16 mouse cellular contexts compared by ENCODE assay signal in genomic region chr8:34377154-34377553, GRCm38 (mm10).
DNase-seq lines count a peak whose midpoint lies in the region; ATAC-seq and TF ChIP-seq lines count a peak whose summit lies in the region.
"Had no signal": no experiment of that assay in that cellular context is flagged by ENCODE, and none has a peak within 500 bp of the region (broad histone marks: within the 10 kb centered on the region; RNA-seq: fewer than 3 reads in every experiment).

No protein-coding gene starts in this region.

- H3K9me3 ChIP-seq in kidney, embryonic 14.5 days (ENCODE audit: control insufficient read depth, low read length), result no peaks in the 10 kb centered on the region
- no peaks in the 10 kb centered on the region for H3K9me3 ChIP-seq in hindbrain, embryonic 14.5 days (ENCODE audit: control insufficient read depth, low read length)
- no peaks in the 10 kb centered on the region for H3K9me3 ChIP-seq in neural tube, embryonic 11.5 days (ENCODE audit: control insufficient read depth, low read length)
- H3K9me3 ChIP-seq in forebrain, embryonic 13.5 days (replicated peaks), result no peaks in the 10 kb centered on the region
- H3K9me3 ChIP-seq: embryonic facial prominence, embryonic 13.5 days had no signal

- no peak for DNase-seq in kidney, adult 8-10 months
- peak; percentile 37 for DNase-seq in Muller cell, postnatal 12 days (ENCODE audit: inconsistent ontology term)
- DNase-seq in hindbrain, embryonic 14.5 days (ENCODE audit: low spot score), result no peak
- DNase-seq in neural tube, embryonic 11.5 days (ENCODE audit: low spot score), result peak; percentile 66
- no peak for DNase-seq in gastrocnemius, postnatal 14 days
- no peak for DNase-seq in layer of hippocampus, adult 2 months (ENCODE audit: low spot score in 2 of 2)
- DNase-seq: cerebellum, adult 9-10 months; gastrocnemius, postnatal 10 days; liver, postnatal 0 days; right cerebral cortex, postnatal 14 days; thymus, adult 2 months had no signal

- TF ChIP-seq CTCF in layer of hippocampus, adult 2 months (conservative IDR thresholded peaks at IDR 0.05), result no peak

- H3K27me3 ChIP-seq in kidney, embryonic 14.5 days (ENCODE audit: control insufficient read depth, insufficient read depth, low read length), result no peaks in the 10 kb centered on the region
- no peaks in the 10 kb centered on the region for H3K27me3 ChIP-seq in hindbrain, embryonic 14.5 days (ENCODE audit: control insufficient read depth, insufficient read depth, low read length)
- H3K27me3 ChIP-seq in neural tube, embryonic 11.5 days (ENCODE audit: control insufficient read depth, insufficient read depth, low read length), result no peaks in the 10 kb centered on the region
- H3K27me3 ChIP-seq in forebrain, embryonic 13.5 days, result no peaks in the 10 kb centered on the region
- H3K27me3 ChIP-seq: embryonic facial prominence, embryonic 13.5 days had no signal

- no peak overlapping the region for H3K4me2 ChIP-seq in kidney, embryonic 14.5 days (replicated peaks; ENCODE audit: low read depth, low read length)
- no peak overlapping the region for H3K4me2 ChIP-seq in hindbrain, embryonic 14.5 days (replicated peaks)
- H3K4me2 ChIP-seq in neural tube, embryonic 11.5 days (ENCODE audit: low read depth), result no peak overlapping the region
- H3K4me2 ChIP-seq in forebrain, embryonic 13.5 days, result no peak overlapping the region
- H3K4me2 ChIP-seq: embryonic facial prominence, embryonic 13.5 days; heart, embryonic 11.5 days had no signal

- intact Hi-C loops in gastrocnemius, postnatal 14 days (cut with DNase I; ENCODE audit: low total_unique reads), result no loop called here

- H3K4me3 ChIP-seq in kidney, embryonic 14.5 days (ENCODE audit: low read length), result no peak overlapping the region
- H3K4me3 ChIP-seq in hindbrain, embryonic 14.5 days (replicated peaks; ENCODE audit: low read length), result no peak overlapping the region
- H3K4me3 ChIP-seq in neural tube, embryonic 11.5 days (ENCODE audit: low read depth, low read length), result no peak overlapping the region
- H3K4me3 ChIP-seq in layer of hippocampus, adult 2 months, result no peak overlapping the region
- H3K4me3 ChIP-seq in forebrain, embryonic 13.5 days, result no peak overlapping the region
- H3K4me3 ChIP-seq: embryonic facial prominence, embryonic 13.5 days had no signal

- no peak overlapping the region for H3K9ac ChIP-seq in kidney, embryonic 14.5 days (ENCODE audit: low read depth, low read length)
- H3K9ac ChIP-seq in hindbrain, embryonic 14.5 days, result no peak overlapping the region
- peak overlapping the region; percentile 5; the same call in 1 of the 2 replicates for H3K9ac ChIP-seq in neural tube, embryonic 11.5 days (ENCODE audit: low read length)
- H3K9ac ChIP-seq in forebrain, embryonic 13.5 days, result no peak overlapping the region
- H3K9ac ChIP-seq: embryonic facial prominence, embryonic 13.5 days; liver, postnatal 0 days had no signal

- ATAC-seq in kidney, embryonic 14.5 days (ENCODE audit: low FRiP score, low TSS enrichment), result peak; percentile 85
- ATAC-seq in hindbrain, embryonic 14.5 days (ENCODE audit: low FRiP score), result peak; percentile 78
- peak; percentile 90 for ATAC-seq in neural tube, embryonic 11.5 days (ENCODE audit: insufficient read depth, low FRiP score, low TSS enrichment)
- no peak for ATAC-seq in forebrain, embryonic 13.5 days
- ATAC-seq: forebrain, embryonic 14.5 days; liver, postnatal 0 days had no signal

- 0 out of 2 replicates have a peak, but pooled peaks cover 4% of the 10 kb centered on the region for H3K4me1 ChIP-seq in kidney, embryonic 14.5 days (ENCODE audit: control insufficient read depth, insufficient read depth, low read length)
- peaks cover 39% of the 10 kb centered on the region for H3K4me1 ChIP-seq in hindbrain, embryonic 14.5 days (replicated peaks; ENCODE audit: control insufficient read depth, insufficient read depth, low read length)
- H3K4me1 ChIP-seq in neural tube, embryonic 11.5 days (ENCODE audit: control insufficient read depth, insufficient read depth, low read length), result peaks cover 9% of the 10 kb centered on the region
- H3K4me1 ChIP-seq in forebrain, embryonic 13.5 days, result peaks cover 19% of the 10 kb centered on the region
- H3K4me1 ChIP-seq: embryonic facial prominence, embryonic 13.5 days had no signal

- no peak overlapping the region for H3K27ac ChIP-seq in kidney, embryonic 14.5 days (ENCODE audit: low read depth, low read length)
- H3K27ac ChIP-seq in hindbrain, embryonic 14.5 days, result peak overlapping the region; percentile 33
- peak overlapping the region; percentile 45; the same call in 1 of the 2 replicates for H3K27ac ChIP-seq in neural tube, embryonic 11.5 days (ENCODE audit: low read depth, low read length)
- no peak overlapping the region for H3K27ac ChIP-seq in layer of hippocampus, adult 2 months
- no peak overlapping the region for H3K27ac ChIP-seq in forebrain, embryonic 13.5 days
- H3K27ac ChIP-seq: embryonic facial prominence, embryonic 13.5 days had no signal

- H3K36me3 ChIP-seq in kidney, embryonic 14.5 days (ENCODE audit: control insufficient read depth, insufficient read depth, low read length), result no peaks in the 10 kb centered on the region
- H3K36me3 ChIP-seq in hindbrain, embryonic 14.5 days (replicated peaks; ENCODE audit: control insufficient read depth, insufficient read depth), result no peaks in the 10 kb centered on the region
- no peaks in the 10 kb centered on the region for H3K36me3 ChIP-seq in neural tube, embryonic 11.5 days (ENCODE audit: control insufficient read depth, insufficient read depth, low read length)
- no peaks in the 10 kb centered on the region for H3K36me3 ChIP-seq in forebrain, embryonic 13.5 days (ENCODE audit: poor library complexity, severe bottlenecking)
- H3K36me3 ChIP-seq: embryonic facial prominence, embryonic 13.5 days had no signal

- WGBS in kidney, embryonic 14.5 days, result 6% methylated on average over 3 of the region's 3 CpGs
- WGBS in hindbrain, embryonic 14.5 days, result 4% methylated on average over 3 of the region's 3 CpGs
- 7% methylated on average over 3 of the region's 3 CpGs for whole genome bisulfite sequencing in neural tube, embryonic 11.5 days
- WGBS in forebrain, embryonic 13.5 days, result 47% methylated on average over 3 of the region's 3 CpGs

Comparison
In these comparisons a context has a peak if more than half of its experiments do, and no peak if none do; other contexts are left out.
1. H3K27ac ChIP-seq: peak in hindbrain, embryonic 14.5 days (single experiment) and neural tube, embryonic 11.5 days (single experiment); none in kidney, embryonic 14.5 days (single experiment), layer of hippocampus, adult 2 months (single experiment) and forebrain, embryonic 13.5 days (single experiment).
2. DNase-seq: peak in Muller cell, postnatal 12 days (single experiment) and neural tube, embryonic 11.5 days (single experiment); none in kidney, adult 8-10 months (0 of 2), hindbrain, embryonic 14.5 days (single experiment), gastrocnemius, postnatal 14 days (single experiment) and layer of hippocampus, adult 2 months (0 of 2).